Mouse (Mus musculus): ENCODE data around the gene Itpa. TPM values are rescaled to one million over a fixed set of nuclear protein-coding genes. Genes with fewer than 3 reads are reported as not detected.

The Itpa gene
- total RNA-seq, 2 experiments from 2014 or later: 15.9 to 16.5 TPM

GRCm38 (mm10) chr2:130727752-130728151, 60.3 kb downstream of the Itpa start:
- no peak for DNase-seq

- DNase-seq: no peak
Measured at GRCm38 (mm10) chr2:130728906-130729585, 61.6 kb downstream of the Itpa start.

DNA sequence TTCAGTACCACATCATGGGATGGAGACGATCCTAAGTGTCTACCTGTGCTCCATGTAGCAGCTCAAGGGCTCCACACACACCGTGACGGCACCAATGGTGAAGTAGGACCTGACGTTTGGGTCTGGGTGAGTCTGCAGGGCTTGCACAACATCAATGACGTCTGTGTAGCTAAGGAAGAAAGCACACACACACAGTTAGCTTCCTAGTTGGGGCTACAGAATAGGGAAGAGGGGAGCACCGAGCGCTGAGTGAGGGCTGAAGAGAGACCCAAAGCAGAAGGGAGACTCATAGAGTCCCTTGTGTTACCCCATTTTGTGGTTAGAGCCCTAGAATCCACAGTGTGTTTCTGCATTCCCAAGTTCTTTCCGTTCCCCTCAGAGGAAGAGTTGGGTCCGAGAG, 63.3 kb downstream of the Itpa start:
- DNase-seq: no peak

Other genes starting within 250 kb of the Itpa start
- 10 to 100 TPM; 23.0 to 25.9 TPM for gene Vps16, start 243.3 kb upstream of the Itpa start, total RNA-seq (2021)
- 1 to 10 TPM; 4.7 to 7.7 TPM for gene Pced1a, start 242.9 kb upstream of the Itpa start, total RNA-seq (2021)
- gene Ptpra, start 217.3 kb upstream of the Itpa start, total RNA-seq (2021): 10 to 100 TPM; 42.2 to 49.9 TPM
- 10 to 100 TPM; 48.6 to 51.2 TPM for gene Mrps26, start 103.9 kb upstream of the Itpa start, total RNA-seq (2021)
- not detected for gene Oxt, start 91.4 kb upstream of the Itpa start, total RNA-seq (2021)
- gene Avp, start 85.1 kb upstream of the Itpa start, total RNA-seq (2021): under 1 TPM in 1 of 2 experiments, not detected in 1; 0.50 TPM
- gene Fastkd5, start 37.6 kb upstream of the Itpa start, total RNA-seq (2021): 1 to 10 TPM; 4.8 to 6.0 TPM
- 1 to 10 TPM; 4.7 to 5.1 TPM for gene Ubox5, start 37.6 kb upstream of the Itpa start, total RNA-seq (2021)
- gene Lzts3, start 24.8 kb upstream of the Itpa start, total RNA-seq (2021): 1 to 10 TPM; 2.9 to 3.4 TPM
- gene Ddrgk1, start 3.0 kb upstream of the Itpa start, total RNA-seq (2021): 10 to 100 TPM; 66.1 to 71.3 TPM
- gene Slc4a11, start 29.9 kb downstream of the Itpa start, total RNA-seq (2021): under 1 TPM; 0.07 to 0.25 TPM
- 10 to 100 TPM; 10.1 to 12.8 TPM for gene 4930402H24Rik, start 238.8 kb downstream of the Itpa start, total RNA-seq (2021)
- 10 to 100 TPM; 20.5 to 24.6 TPM for gene Atrn, start 238.9 kb downstream of the Itpa start, total RNA-seq (2021)

Measured in gastrocnemius, postnatal 10 days (tissue).